Mouse (Mus musculus) liver, postnatal 0 days (tissue): ENCODE measurements around the gene Bcl2.

Experiments used
- CTCF ChIP-seq: sonication (generic); IDR thresholded peaks from 2 replicates; pipeline ENCODE4 v1.5.1; 2016; ENCODE audit warnings: antibody characterized with exemption, low read depth
- EP300 ChIP-seq: IDR thresholded peaks from 2 replicates; pipeline ENCODE4 v1.6.1; 2016; ENCODE audit warnings: antibody characterized with exemption, low read depth, mild to moderate bottlenecking

- no peak for TF ChIP-seq CTCF
- no peak for TF ChIP-seq EP300
These were observed 84.0 kb downstream of the Bcl2 start for GRCm38 (mm10) chr1:106629931-106630682.
